Mouse (Mus musculus) thymus, postnatal 0 days (tissue): Measurements from ENCODE around the gene Dlgap3. TPM values are rescaled to one million over a fixed set of nuclear protein-coding genes. Genes with fewer than 3 reads are reported as not detected.

Source experiments
- DNase-seq: peaks from one replicate; pipeline ENCODE4 v3.0.0-alpha.2; 2015; ENCODE audit warnings: low spot score
- polyA plus RNA-seq: library from polyadenylated mRNA; unstranded; fragments of >200 nt; fragmentation: Nextera tagmentation; extraction: Ambion mirVana; gene quantifications from 2 replicates; pipeline ENCODE4 v1.2.1, GENCODE M21; 2015

Gene Dlgap3
- polyA plus RNA-seq, 1 experiment from 2014 or later = 0.55 TPM

DNA sequence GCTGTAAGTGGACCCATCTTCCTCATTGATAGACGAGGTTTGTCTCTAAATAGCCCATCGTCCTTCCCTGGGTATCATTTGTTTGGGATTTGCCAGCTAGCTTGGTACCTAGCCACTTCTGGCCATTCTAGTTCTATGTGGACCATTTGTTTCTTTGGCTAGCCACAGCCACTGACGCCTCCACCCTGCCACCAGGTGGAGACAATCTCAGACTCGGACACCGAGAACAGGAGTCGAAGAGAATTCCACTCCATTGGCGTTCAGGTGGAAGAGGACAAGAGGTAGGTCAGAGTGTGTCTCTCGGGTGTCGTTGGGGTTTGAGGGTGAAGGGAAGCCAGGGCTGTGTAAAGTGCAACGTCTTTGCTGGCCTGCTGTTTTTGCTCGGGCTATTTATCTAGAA, 46.1 kb downstream of the Dlgap3 start:
- DNase-seq = no peak

- DNase-seq = no peak
Measured at GRCm38 (mm10) chr4:127215799-127216198, 46.8 kb downstream of the Dlgap3 start.

GRCm38 (mm10) chr4:127216251-127216651, 47.2 kb downstream of the Dlgap3 start:
- no peak for DNase-seq

DNA sequence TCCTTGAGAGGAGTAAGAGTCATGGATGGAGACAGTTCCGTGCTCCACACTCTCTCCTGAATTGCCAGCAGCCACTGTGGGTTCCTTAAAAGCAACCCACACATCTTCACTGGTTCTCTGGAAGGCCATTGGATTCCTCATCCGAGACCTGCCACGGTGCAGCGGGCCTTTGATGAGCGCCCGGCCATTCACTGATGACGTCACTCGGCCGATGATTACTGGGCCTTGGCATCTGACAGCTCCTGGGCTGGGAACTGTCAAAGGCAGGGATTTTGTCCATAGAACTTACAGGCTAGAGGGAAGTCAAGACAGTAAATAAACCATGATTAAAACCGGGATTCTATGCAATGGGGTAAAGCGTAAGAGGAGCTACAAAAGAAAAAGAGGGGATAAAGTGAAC, 48.0 kb downstream of the Dlgap3 start:
- no peak for DNase-seq

- DNase-seq = no peak
Measured at GRCm38 (mm10) chr4:127223291-127223690, 54.3 kb downstream of the Dlgap3 start.

- no peak for DNase-seq
Measured at GRCm38 (mm10) chr4:127223755-127224154, 54.8 kb downstream of the Dlgap3 start.

- no peak for DNase-seq
Measured at GRCm38 (mm10) chr4:127224444-127225100, 55.6 kb downstream of the Dlgap3 start.

DNA sequence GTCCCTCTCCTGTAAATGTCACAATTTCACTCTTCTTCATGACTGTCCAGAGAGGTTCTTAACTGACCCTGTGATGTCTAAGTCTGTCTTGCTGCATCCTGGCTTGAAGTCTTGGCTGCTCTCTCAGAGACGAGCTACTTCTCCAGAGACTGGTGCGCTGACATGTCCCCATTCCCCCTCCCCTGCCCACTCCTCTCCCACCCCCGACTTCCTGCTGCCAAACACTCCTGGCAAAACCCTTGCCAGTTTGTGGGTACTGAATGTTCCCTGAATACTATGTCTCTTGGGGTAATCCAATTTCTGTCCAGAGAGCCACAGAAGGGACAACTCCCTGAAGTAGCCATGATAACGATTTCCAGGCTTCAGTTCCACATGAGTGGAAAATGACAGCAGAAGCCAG, 57.1 kb downstream of the Dlgap3 start:
- no peak for DNase-seq

DNA sequence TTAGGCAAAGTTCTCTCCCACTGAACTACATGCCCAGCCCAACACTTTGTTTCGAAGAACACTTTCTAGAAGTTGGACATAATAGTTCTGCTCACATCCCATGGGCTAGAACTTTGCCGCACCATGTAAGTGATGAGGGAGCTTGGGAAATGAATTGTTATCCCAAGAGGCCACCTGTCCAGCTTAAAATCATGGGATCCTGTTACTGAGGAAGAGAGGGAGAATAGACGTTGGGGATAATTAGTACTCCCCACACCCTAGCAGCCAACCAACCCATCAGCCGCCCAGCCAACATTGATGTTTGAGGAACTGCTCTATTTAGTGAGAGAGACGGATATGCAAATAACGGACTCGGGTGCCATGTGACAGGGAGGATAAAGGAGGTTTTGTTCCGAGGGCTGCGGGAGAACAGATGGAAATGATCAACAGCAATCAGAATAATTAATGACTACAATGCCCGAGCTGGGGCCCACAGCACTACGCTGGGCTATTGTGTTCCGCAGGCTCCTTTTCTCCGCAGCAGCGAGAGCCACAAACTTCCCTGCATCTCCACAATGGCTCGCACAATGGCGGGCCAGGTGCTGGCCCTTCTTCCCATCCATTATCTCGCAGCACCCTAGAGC, 58.2 kb downstream of the Dlgap3 start:
- DNase-seq = no peak

GRCm38 (mm10) chr4:127232028-127232427, 63.0 kb downstream of the Dlgap3 start:
- no peak for DNase-seq

DNA sequence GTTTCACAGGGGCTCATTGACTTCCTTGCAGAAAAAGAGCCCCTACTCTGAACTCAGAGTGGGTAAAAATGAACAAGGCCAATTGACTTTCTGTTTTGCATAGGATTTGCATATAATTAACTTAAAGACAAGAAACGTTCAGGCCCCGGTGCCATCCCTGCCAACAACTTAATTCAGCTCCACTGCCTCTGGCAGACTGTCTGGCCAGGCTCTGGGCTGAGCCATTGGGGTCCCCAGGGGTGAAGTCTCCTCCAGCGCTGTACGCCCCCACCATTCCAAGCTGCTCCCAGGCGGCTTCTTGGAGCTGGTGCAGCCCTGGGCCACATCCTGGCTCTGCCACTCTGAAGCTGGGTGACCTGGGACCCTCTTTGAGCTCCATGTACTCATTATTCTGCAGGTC, 63.5 kb downstream of the Dlgap3 start:
- no peak for DNase-seq

- no peak for DNase-seq
Measured at GRCm38 (mm10) chr4:127233416-127234125, 64.6 kb downstream of the Dlgap3 start.

GRCm38 (mm10) chr4:127235742-127236487, 66.9 kb downstream of the Dlgap3 start:
- peak; percentile 83 for DNase-seq

DNA sequence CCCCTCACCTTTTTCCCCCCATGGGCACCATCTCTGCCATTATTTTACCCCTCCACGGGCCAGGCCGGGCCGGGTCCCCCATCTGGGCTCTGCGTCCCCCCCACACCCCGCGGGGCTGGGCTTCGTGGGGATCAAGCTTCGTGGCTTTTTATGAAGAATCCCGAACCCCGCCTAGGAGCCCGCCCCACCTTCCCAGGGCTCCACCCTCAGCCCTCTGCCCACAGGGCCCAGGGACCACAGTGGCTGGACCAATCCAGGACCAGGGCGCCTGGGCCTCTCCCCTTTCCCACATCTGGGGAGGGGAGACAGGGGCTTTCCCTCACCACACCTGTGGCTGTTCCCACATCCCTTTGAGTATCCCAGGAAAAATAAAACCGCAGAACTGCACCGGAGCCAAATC, 67.6 kb downstream of the Dlgap3 start:
- DNase-seq = no peak

GRCm38 (mm10) chr4:127237271-127237670, 68.3 kb downstream of the Dlgap3 start:
- DNase-seq = no peak

DNA sequence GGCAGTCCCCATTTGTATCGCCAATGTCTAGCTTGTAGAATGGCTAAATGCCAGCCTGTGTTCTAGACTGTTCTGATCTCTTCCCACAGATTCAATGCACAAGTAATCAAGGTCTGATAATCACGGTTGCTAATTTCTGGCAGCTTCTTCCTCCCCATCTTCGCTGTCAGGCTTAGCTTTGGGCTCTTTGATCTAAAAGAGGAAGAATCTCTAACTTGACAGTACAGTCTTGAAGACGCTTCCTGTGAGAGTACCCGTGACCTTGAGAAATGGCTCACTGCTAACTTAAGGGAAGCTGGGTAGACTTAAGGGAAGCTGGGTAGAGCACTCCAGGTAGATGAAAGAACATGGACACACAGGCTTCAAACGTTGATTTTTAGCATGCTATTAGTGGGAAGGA, 73.7 kb downstream of the Dlgap3 start:
- peak; percentile 29 for DNase-seq

DNA sequence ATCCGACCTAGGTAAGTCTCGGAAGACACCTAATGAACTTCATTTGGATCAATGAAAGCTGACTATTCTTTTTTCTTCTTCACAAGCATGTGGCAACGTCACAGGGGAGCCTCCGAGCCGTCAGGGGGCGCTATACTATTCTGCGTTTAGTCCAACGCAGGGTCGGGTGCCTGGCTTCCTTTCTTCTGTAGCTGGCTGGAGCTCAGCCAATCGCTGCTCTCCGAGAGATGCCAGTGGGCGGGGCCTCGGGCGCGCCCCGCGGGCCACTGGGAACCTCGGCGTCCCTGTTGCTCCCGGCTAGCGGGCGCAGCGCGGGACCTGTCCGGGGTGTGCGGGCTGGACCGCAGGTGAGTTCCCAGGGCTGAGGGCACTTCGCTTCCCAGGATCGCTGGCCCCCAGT, 74.5 kb downstream of the Dlgap3 start, which contains the start of gene Smim12:
TSS of gene Smim12 (plus strand) at position 233 of the 400 bp plus-strand sequence.
- peak; percentile 97 for DNase-seq

- DNase-seq = no peak
Measured at GRCm38 (mm10) chr4:127243953-127244352, 74.9 kb downstream of the Dlgap3 start.

DNA sequence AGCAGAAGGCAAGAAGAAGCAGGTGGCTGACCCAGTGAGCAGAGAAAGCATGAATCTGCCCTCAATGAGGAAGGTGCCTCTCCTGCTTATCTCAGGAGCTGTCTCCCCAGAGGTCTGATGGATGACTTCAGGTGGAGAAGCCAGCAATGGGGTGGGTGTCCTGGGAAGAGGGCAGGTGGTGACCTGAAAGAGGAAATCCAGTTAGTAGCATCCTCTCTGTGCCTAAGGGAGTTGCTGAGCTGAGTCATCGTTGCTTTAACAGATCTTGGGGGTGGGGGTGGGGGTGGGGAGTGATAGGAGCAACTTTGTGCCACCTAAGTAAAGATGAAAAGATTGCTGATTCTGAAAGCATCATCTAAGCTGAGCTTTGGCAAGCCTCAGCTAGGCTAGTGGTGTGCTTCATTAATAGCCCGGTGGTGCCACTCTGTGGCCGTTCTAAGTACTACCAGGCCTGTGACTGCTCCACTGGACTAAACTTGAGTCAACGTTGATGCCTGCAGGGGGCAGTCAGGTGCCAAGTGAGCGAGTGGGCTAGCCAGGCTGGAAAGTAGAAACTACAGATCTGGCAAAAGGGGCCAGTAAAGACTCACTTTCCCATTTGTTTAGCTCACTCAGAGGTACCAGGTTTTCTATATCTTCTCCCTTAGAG, 80.8 kb downstream of the Dlgap3 start:
- peak; percentile 90 for DNase-seq

DNA sequence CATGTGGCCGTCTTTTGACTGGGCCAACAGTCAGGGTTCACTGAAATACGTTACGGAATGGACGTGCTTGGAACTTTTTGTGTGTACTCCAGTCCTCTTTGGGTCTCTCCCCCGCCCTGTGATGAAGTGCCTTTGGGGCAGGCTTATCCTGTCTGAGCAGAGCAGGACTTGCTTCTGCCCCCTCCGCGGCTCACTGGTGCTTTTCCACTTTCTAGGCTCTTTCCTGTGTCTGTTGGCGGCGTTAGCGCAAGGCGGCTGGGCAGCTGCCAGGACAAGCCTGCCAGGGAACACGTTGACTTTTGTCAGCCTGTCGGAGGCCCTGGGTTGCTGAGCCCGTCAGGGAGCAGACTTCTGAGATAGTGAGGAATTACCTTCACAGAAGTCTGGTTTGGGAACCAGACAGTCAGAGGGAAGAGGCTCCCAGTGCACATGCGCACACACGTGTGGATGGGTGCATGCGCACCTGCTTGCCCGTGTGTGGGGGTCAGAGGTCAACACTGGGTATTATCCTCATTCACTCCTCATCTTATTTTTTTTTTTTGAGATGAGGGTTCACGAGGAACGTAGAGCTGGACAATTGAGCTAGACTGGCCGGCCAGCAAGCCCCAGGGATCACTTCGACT, 83.1 kb downstream of the Dlgap3 start:
- no peak for DNase-seq

GRCm38 (mm10) chr4:127256739-127257138, 87.7 kb downstream of the Dlgap3 start:
- no peak for DNase-seq
